Comparison of ENCODE assay signal across 27 mouse cellular contexts in genomic region chr1:162785222-162785621, GRCm38 (mm10). TPM values are rescaled to one million over a fixed set of nuclear protein-coding genes. Genes with fewer than 3 reads are reported as not detected.
"Had no signal": no experiment of that assay in that cellular context is flagged by ENCODE, and none has a peak within 500 bp of the region (broad histone marks: within the 10 kb centered on the region; RNA-seq: fewer than 3 reads in every experiment).

No protein-coding gene starts in this region.

- H3K4me1 ChIP-seq: limb, embryonic 10.5 days; limb, embryonic 13.5 days; liver, embryonic 12.5 days; liver, embryonic 15.5 days; lung, embryonic 15.5 days; megakaryocyte, embryonic 14.5 days; midbrain, embryonic 12.5 days; neural tube, embryonic 13.5 days; stomach, embryonic 15.5 days had no signal

- H3K4me3 ChIP-seq: limb, embryonic 10.5 days; limb, embryonic 13.5 days; liver, embryonic 12.5 days; liver, embryonic 15.5 days; lung, embryonic 15.5 days; megakaryocyte, embryonic 14.5 days; midbrain, embryonic 12.5 days; myocyte; neural tube, embryonic 13.5 days; stomach, embryonic 15.5 days had no signal

- H3K27me3 ChIP-seq: limb, embryonic 13.5 days; liver, embryonic 12.5 days; liver, embryonic 15.5 days; lung, embryonic 15.5 days; megakaryocyte, embryonic 14.5 days; midbrain, embryonic 12.5 days; neural tube, embryonic 13.5 days; stomach, embryonic 15.5 days had no signal

- H3K27ac ChIP-seq: limb, embryonic 10.5 days; limb, embryonic 13.5 days; liver, embryonic 12.5 days; liver, embryonic 15.5 days; lung, embryonic 15.5 days; midbrain, embryonic 12.5 days; neural tube, embryonic 13.5 days; stomach, embryonic 15.5 days had no signal

- H3K9ac ChIP-seq: limb, embryonic 13.5 days; liver, embryonic 12.5 days; liver, embryonic 15.5 days; lung, embryonic 15.5 days; midbrain, embryonic 12.5 days; neural tube, embryonic 13.5 days; stomach, embryonic 15.5 days had no signal

- H3K9me3 ChIP-seq: limb, embryonic 10.5 days; limb, embryonic 13.5 days; liver, embryonic 12.5 days; liver, embryonic 15.5 days; lung, embryonic 15.5 days; megakaryocyte, embryonic 14.5 days; midbrain, embryonic 12.5 days; neural tube, embryonic 13.5 days; stomach, embryonic 15.5 days had no signal

- H3K4me2 ChIP-seq: limb, embryonic 13.5 days; liver, embryonic 12.5 days; liver, embryonic 15.5 days; lung, embryonic 15.5 days; midbrain, embryonic 12.5 days; neural tube, embryonic 13.5 days; stomach, embryonic 15.5 days had no signal

- H3K36me3 ChIP-seq: limb, embryonic 10.5 days; limb, embryonic 13.5 days; liver, embryonic 12.5 days; liver, embryonic 15.5 days; lung, embryonic 15.5 days; midbrain, embryonic 12.5 days; neural tube, embryonic 13.5 days; stomach, embryonic 15.5 days had no signal

- ATAC-seq: intestine, embryonic 16.5 days; liver, embryonic 12.5 days had no signal

- DNase-seq: kidney, adult 18-20 months; kidney, adult 9 months; kidney, postnatal 25 days; liver; lung, adult 18-20 months; lung, postnatal 10 days; lung, postnatal 36 days; retina, postnatal 1 day; right cerebral cortex, postnatal 25 days; spleen, adult 18-20 months; thymus, postnatal 25 days had no signal

RNA-seq across cellular contexts. Expression of gene Fmo4, which starts 28.6 kb away (rescaled TPM):
- total RNA-seq: layer of hippocampus, adult 18-20 months; left cerebral cortex, adult 18-20 months; left cerebral cortex, postnatal 25 days; monocyte, adult 5-6 weeks; neutrophil, adult 5-6 weeks had no signal
- polyA plus RNA-seq: myocyte had no signal
